Comparison of ENCODE assay signal across 28 mouse cellular contexts in the genomic region with DNA sequence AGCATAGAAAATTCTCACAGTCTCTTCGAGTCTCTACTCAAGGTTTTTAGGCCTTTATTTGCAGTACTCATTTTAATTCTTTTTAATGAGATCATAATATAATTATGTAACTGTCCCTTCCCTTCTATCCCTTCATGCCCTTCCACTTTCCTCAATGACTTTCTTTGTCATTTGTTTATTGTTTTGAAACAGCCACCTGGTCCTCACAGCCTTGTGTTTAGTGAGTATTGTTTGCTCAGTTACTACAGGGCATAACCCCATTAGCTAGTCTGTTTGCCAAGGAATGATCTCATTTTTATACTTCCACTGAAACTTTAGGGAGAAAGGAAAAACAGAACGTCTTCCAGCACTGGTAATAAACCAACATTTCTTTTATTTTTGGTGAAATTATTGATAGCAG. TPM values are rescaled to one million over a fixed set of nuclear protein-coding genes. Genes with fewer than 3 reads are reported as not detected.
A peak's percentile ranks its signal among the peaks of the same experiment; 100 is the strongest.
DNase-seq lines count a peak whose midpoint lies in the region; ATAC-seq and TF ChIP-seq lines count a peak whose summit lies in the region.
"Had no signal": no experiment of that assay in that cellular context is flagged by ENCODE, and none has a peak within 500 bp of the region (broad histone marks: within the 10 kb centered on the region; RNA-seq: fewer than 3 reads in every experiment).

No protein-coding gene starts in this region.

- H3K36me3 ChIP-seq in liver, adult 2 months (ENCODE audit: control insufficient read depth, insufficient read depth, low read length) = no peaks in the 10 kb centered on the region
- H3K36me3 ChIP-seq in liver, embryonic 11.5 days (ENCODE audit: control insufficient read depth, insufficient read depth, low read length) = no peaks in the 10 kb centered on the region
- no peaks in the 10 kb centered on the region for H3K36me3 ChIP-seq in hindbrain, embryonic 12.5 days
- H3K36me3 ChIP-seq in midbrain, embryonic 16.5 days (ENCODE audit: control insufficient read depth, insufficient read depth, low read length) = no peaks in the 10 kb centered on the region
- H3K36me3 ChIP-seq: embryonic facial prominence, embryonic 13.5 days; embryonic facial prominence, embryonic 15.5 days; forebrain, embryonic 10.5 days; forebrain, embryonic 12.5 days had no signal

- no peak overlapping the region for H3K9ac ChIP-seq in liver, adult 2 months (ENCODE audit: low read depth, low read length)
- no peak overlapping the region for H3K9ac ChIP-seq in liver, embryonic 11.5 days (ENCODE audit: low read depth, low read length)
- H3K9ac ChIP-seq in hindbrain, embryonic 12.5 days = no peak overlapping the region
- H3K9ac ChIP-seq in midbrain, embryonic 16.5 days (ENCODE audit: low read depth, low read length) = no peak overlapping the region
- H3K9ac ChIP-seq: embryonic facial prominence, embryonic 13.5 days; embryonic facial prominence, embryonic 15.5 days; forebrain, embryonic 12.5 days had no signal

- H3K27ac ChIP-seq in layer of hippocampus, adult 2 months = peak overlapping the region; percentile 43
- H3K27ac ChIP-seq in liver, adult 2 months (replicated peaks; ENCODE audit: insufficient read depth, low read depth, low read length) = no peak overlapping the region
- H3K27ac ChIP-seq in liver, embryonic 11.5 days (ENCODE audit: low read depth, low read length) = no peak overlapping the region
- no peak overlapping the region for H3K27ac ChIP-seq in hindbrain, embryonic 12.5 days
- H3K27ac ChIP-seq in midbrain, embryonic 16.5 days (ENCODE audit: low read length) = no peak overlapping the region
- H3K27ac ChIP-seq: embryonic facial prominence, embryonic 13.5 days; embryonic facial prominence, embryonic 15.5 days; forebrain, embryonic 10.5 days; forebrain, embryonic 12.5 days had no signal

- ATAC-seq in liver, embryonic 11.5 days (replicated peaks; ENCODE audit: low FRiP score) = no peak
- ATAC-seq in hindbrain, embryonic 12.5 days (ENCODE audit: low FRiP score) = no peak
- ATAC-seq in midbrain, embryonic 16.5 days = no peak
- ATAC-seq: activated CD4-positive, CD25-positive, alpha-beta regulatory T cell, adult 4 months; forebrain, embryonic 14.5 days; forebrain, embryonic 16.5 days; Patski had no signal

- no peak for DNase-seq in layer of hippocampus, adult 2 months (ENCODE audit: low spot score in 2 of 2)
- DNase-seq in layer of hippocampus, postnatal 36 days = no peak
- peak; percentile 1 for DNase-seq in liver, adult 2 months (ENCODE audit: extremely low read depth, low read depth, low spot score)
- DNase-seq in liver, embryonic 11.5 days (ENCODE audit: low spot score) = no peak
- peak; percentile 64 for DNase-seq in brain, adult 2 months (ENCODE audit: low read depth, low spot score)
- DNase-seq: adrenal gland, adult 8-10 months; adrenal gland, postnatal 14 days; adrenal gland, postnatal 36 days; cerebellum, adult 11 months; cerebellum, adult 18-20 months; cerebellum, adult 8-10 months; cerebellum, adult 9-11 months; cerebellum, postnatal 14 days; cerebellum, postnatal 36 days; embryo, embryonic 11 days had no signal

- no peaks in the 10 kb centered on the region for H3K4me1 ChIP-seq in liver, adult 2 months (ENCODE audit: control insufficient read depth, insufficient read depth, low read length)
- H3K4me1 ChIP-seq in liver, embryonic 11.5 days (replicated peaks; ENCODE audit: control insufficient read depth, insufficient read depth, low read length) = no peaks in the 10 kb centered on the region
- H3K4me1 ChIP-seq in hindbrain, embryonic 12.5 days = no peaks in the 10 kb centered on the region
- no peaks in the 10 kb centered on the region for H3K4me1 ChIP-seq in midbrain, embryonic 16.5 days (ENCODE audit: control insufficient read depth, insufficient read depth, low read length)
- H3K4me1 ChIP-seq: embryonic facial prominence, embryonic 13.5 days; embryonic facial prominence, embryonic 15.5 days; forebrain, embryonic 10.5 days; forebrain, embryonic 12.5 days had no signal

- H3K9me3 ChIP-seq in liver, embryonic 11.5 days (ENCODE audit: control insufficient read depth, low read length) = no peaks in the 10 kb centered on the region
- H3K9me3 ChIP-seq in hindbrain, embryonic 12.5 days (replicated peaks) = no peaks in the 10 kb centered on the region
- H3K9me3 ChIP-seq in midbrain, embryonic 16.5 days (replicated peaks; ENCODE audit: control insufficient read depth, low read length, poor library complexity, severe bottlenecking) = no peaks in the 10 kb centered on the region
- H3K9me3 ChIP-seq: embryonic facial prominence, embryonic 13.5 days; embryonic facial prominence, embryonic 15.5 days; forebrain, embryonic 10.5 days; forebrain, embryonic 12.5 days had no signal

- TF ChIP-seq POLR2A in liver, adult 2 months (IDR thresholded peaks at IDR 0.05; ENCODE audit: extremely low read depth, insufficient read depth, low read length) = no peak

- no peak for TF ChIP-seq CTCF in layer of hippocampus, adult 2 months (conservative IDR thresholded peaks at IDR 0.05)
- no peak for TF ChIP-seq CTCF in liver, adult 2 months (IDR thresholded peaks at IDR 0.05; ENCODE audit: low read depth, low read length)

- 41% methylated on average over 2 of the region's 2 CpGs for WGBS in liver, adult 2 months
- WGBS in liver, embryonic 11.5 days = 61% methylated on average over 2 of the region's 2 CpGs
- WGBS in hindbrain, embryonic 12.5 days = 79% methylated on average over 2 of the region's 2 CpGs
- 77% methylated on average over 2 of the region's 2 CpGs for WGBS in midbrain, embryonic 16.5 days

- no peak overlapping the region for H3K4me2 ChIP-seq in liver, embryonic 11.5 days
- H3K4me2 ChIP-seq in hindbrain, embryonic 12.5 days (replicated peaks) = no peak overlapping the region
- H3K4me2 ChIP-seq in midbrain, embryonic 16.5 days (ENCODE audit: low read length) = no peak overlapping the region
- H3K4me2 ChIP-seq: embryonic facial prominence, embryonic 13.5 days; embryonic facial prominence, embryonic 15.5 days; forebrain, embryonic 12.5 days had no signal

- no peak overlapping the region for H3K4me3 ChIP-seq in layer of hippocampus, adult 2 months
- no peak overlapping the region for H3K4me3 ChIP-seq in liver, adult 2 months (ENCODE audit: insufficient read depth, low read depth, low read length)
- H3K4me3 ChIP-seq in liver, embryonic 11.5 days (ENCODE audit: low read depth, low read length) = no peak overlapping the region
- no peak overlapping the region for H3K4me3 ChIP-seq in hindbrain, embryonic 12.5 days
- no peak overlapping the region for H3K4me3 ChIP-seq in midbrain, embryonic 16.5 days (ENCODE audit: low read depth, low read length)
- H3K4me3 ChIP-seq: embryonic facial prominence, embryonic 13.5 days; embryonic facial prominence, embryonic 15.5 days; erythroblast, embryonic 14.5 days; forebrain, embryonic 10.5 days; forebrain, embryonic 12.5 days had no signal

- no peaks in the 10 kb centered on the region for H3K79me2 ChIP-seq in liver, adult 2 months (ENCODE audit: control insufficient read depth, insufficient read depth, low read length)

- no peaks in the 10 kb centered on the region for H3K27me3 ChIP-seq in liver, adult 2 months (ENCODE audit: control insufficient read depth, insufficient read depth, low read length)
- H3K27me3 ChIP-seq in liver, embryonic 11.5 days (replicated peaks; ENCODE audit: control insufficient read depth, insufficient read depth, low read length) = no peaks in the 10 kb centered on the region
- no peaks in the 10 kb centered on the region for H3K27me3 ChIP-seq in hindbrain, embryonic 12.5 days
- H3K27me3 ChIP-seq in midbrain, embryonic 16.5 days (ENCODE audit: control insufficient read depth, insufficient read depth, low read depth, low read length) = no peaks in the 10 kb centered on the region
- H3K27me3 ChIP-seq: embryonic facial prominence, embryonic 13.5 days; embryonic facial prominence, embryonic 15.5 days; forebrain, embryonic 12.5 days; Patski had no signal

RNA-seq across cellular contexts. Expression of a gene that starts 39.4 kb away (rescaled TPM):
- total RNA-seq in layer of hippocampus, adult 2 months (2021) = 10 to 100 TPM; 31.5 to 33.4 TPM
- 10 to 100 TPM; 35.0 to 38.7 TPM for total RNA-seq in layer of hippocampus, postnatal 36 days (2021)
- not detected in 2 replicates for total RNA-seq in liver, adult 2 months (2014; rRNA removed)
- not detected in 2 replicates for polyA plus RNA-seq in liver, adult 2 months (2012; rRNA removed)
- polyA plus RNA-seq in liver, embryonic 11.5 days (2014; fragmentation: Nextera tagmentation; extraction: Ambion mirVana) = 1.4 TPM in 2 replicates
- polyA plus RNA-seq in hindbrain, embryonic 12.5 days (2016; fragmentation: Nextera tagmentation; extraction: Ambion mirVana) = 9.7 and 11.4 TPM in 2 replicates
- 20.5 and 26.9 TPM in 2 replicates for polyA plus RNA-seq in midbrain, embryonic 16.5 days (2015; fragmentation: Nextera tagmentation; extraction: Ambion mirVana)
- total RNA-seq: common myeloid progenitor, adult 5-6 weeks; MEL had no signal
- polyA plus RNA-seq: activated CD4-positive, CD25-positive, alpha-beta regulatory T cell, adult 4 months; erythroblast, embryonic 14.5 days; Patski had no signal

Comparison
In these comparisons a context has a peak if more than half of its experiments do, and no peak if none do; other contexts are left out.
1. DNase-seq: peak in liver, adult 2 months (single experiment) and brain, adult 2 months (single experiment); none in layer of hippocampus, adult 2 months (0 of 2), layer of hippocampus, postnatal 36 days (0 of 2) and liver, embryonic 11.5 days (single experiment).